Mouse (Mus musculus) large intestine, adult 2 months (tissue): ENCODE measurements at regions not wholly inside any gene's neighbourhood (a gene's known extent, or its start where the extent isn't known, plus 50 kb on each side); places are given as distances from the start of the nearest gene placed in this dataset.

Experiments used
- DNase-seq: peaks from one replicate; pipeline ENCODE4 v3.0.0-alpha.2; 2012; ENCODE audit warnings: low read depth, low spot score
- WGBS: fragments of 180-500 bp; shearing (Covaris S2); methylation state at CpG from one replicate; pipeline ENCODE4 v1.1.7; 2018; 5-methylcytosine and 5-hydroxymethylcytosine counted together

DNA sequence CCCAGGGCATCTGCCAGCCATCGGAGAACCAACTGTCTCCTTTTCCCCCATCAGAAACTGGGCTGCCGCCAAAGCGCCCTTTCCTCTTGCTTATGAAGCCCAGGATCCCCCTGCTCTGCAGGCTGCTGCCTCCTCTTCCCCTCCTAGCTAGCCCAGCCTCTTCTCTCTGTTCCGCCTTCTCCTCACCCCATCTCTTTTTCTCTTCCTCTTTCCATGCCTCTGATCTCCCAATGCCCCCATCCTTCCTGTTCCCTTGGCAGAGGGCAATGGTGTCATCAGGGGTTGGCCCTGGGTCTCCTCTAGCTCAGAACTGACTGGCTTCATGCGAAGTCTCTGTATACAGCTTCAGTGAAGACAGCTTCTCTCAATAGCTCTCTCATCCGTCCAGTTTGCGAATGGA lies 87.4 kb upstream of the Rbpj start:
- no peak for DNase-seq
- 88% methylated on average over 7 of the region's 7 CpGs for WGBS

DNA sequence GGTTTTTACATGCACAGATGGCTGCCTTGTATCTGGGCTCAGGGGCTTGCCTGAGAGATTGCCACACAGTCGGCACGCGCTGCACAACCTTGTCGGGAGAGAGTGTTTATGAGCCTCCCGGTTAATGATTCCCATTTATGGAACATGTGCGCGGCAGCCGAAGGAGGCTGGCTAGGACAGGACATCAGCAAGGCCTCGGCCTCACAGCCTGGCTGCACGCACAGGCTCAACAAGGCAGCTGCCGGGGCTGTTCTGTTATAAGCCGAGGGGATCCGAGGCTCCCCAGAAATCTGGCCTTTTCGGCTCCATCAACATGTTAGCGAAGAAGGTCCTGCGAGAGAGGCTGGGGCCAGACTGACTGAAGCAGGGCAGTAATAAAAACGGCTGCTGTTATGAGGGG lies 86.3 kb upstream of the Rbpj start:
- peak; percentile 68 for DNase-seq
- 7% methylated on average over 17 of the region's 17 CpGs for WGBS

DNA sequence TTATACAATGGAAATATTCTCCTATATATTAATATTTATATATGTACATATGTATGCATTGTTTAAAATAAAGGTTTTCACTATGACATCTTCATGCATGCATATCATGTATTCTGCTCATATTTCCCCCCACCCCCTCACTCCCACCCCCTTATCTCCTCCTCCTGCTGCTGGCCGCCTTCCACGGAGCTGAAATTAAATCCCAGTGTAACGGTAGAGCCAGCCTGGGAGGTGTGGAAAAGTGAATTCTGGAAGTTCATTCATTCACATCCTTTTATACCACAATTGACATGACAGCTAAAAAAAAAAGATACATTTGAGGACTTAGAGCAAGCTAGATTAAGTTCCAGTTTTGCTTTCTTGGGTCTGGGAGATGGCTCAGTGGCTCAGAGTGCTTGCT lies 85.7 kb upstream of the Rbpj start:
- no peak for DNase-seq
- WGBS, result 54% methylated on average over 3 of the region's 3 CpGs

DNA sequence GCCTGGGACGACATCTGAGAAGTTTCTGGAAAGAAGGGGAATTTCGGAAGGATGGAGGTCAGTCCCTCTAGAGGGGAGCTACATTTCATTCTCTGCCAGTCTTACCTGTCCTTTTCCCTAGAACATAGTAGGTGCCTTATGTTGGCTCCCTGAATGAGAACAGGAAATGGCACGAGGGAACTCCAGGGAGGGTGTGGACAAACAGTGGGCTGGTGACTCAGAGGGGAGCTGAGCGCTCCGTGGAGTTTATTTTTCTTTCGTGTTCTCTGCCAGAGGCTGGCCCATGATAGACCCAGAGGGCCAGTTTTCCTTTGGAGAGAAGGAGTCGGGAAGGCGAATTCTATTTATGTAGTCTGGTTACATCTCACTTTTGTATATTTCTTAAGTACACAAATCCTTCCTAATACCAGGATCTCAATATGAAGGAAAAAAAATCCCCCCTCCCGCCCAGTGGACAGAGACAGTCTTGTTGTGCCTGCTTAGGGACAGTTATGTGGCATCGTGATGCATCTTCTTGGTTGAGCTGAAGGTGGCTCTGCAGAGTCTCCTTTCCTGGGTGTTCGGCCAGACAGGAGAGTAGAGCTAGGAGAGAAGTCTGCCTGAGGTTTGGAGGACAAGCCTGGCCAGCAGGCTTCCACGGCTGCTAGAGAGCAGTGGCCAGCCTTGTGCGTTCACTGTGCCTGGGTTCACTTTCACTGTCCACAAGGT lies 84.3 kb upstream of the Rbpj start:
- WGBS, result 37% methylated on average over 13 of the region's 13 CpGs
- DNase-seq, result no peak

DNA sequence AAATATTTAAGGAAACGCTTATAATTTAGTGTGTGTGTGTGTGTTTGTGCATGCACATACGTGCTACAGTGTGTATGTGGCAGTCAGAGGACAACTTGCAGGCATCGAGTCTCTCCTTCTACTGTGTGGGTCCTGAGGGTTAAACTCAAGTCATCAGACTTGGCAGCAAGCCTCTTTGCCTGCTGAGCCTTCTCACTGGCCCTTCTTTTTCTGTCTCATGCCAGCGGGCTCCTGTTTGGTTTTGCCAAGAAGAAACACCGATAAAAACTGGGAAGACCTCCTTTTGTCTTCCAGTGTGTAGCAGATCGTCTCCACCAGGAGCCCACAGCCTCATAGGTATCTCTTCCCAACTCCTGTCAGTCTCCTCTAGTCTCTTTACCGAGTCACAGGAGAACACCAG lies 81.9 kb upstream of the Rbpj start:
- WGBS, result 81% methylated on average over 7 of the region's 7 CpGs
- DNase-seq, result no peak

GRCm38 (mm10) chr5:53385513-53386148 lies 80.3 kb upstream of the Rbpj start:
- no peak for DNase-seq
- WGBS, result 77% methylated on average over 3 of the region's 3 CpGs

- DNase-seq, result no peak
- WGBS, result 88% methylated on average over 2 of the region's 2 CpGs
Measured at GRCm38 (mm10) chr5:53393571-53393970, 72.4 kb upstream of the Rbpj start.

DNA sequence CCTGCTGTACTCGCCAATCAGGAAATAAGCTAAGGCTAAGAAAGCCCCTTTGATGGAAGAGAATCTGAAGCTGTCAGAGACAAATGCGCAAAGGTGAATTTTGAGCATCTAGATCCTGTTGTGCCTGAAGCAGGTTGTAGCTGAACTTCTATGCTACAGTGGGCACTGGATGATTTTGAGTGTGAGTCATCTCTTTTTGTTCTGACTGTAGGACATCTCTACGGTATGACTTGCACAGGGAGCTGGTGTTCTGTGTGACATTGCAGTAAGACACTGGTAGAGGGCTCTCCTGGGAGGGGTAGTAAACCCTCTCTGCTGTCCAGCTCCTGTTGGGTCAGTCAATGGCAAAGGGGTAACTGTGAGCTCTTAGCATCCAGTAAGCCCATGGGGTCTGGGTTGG lies 71.4 kb upstream of the Rbpj start:
- 91% methylated on average over 3 of the region's 3 CpGs for WGBS
- DNase-seq, result no peak

GRCm38 (mm10) chr5:53398428-53399058 lies 67.4 kb upstream of the Rbpj start:
- WGBS, result 84% methylated on average over 8 of the region's 8 CpGs
- no peak for DNase-seq

DNA sequence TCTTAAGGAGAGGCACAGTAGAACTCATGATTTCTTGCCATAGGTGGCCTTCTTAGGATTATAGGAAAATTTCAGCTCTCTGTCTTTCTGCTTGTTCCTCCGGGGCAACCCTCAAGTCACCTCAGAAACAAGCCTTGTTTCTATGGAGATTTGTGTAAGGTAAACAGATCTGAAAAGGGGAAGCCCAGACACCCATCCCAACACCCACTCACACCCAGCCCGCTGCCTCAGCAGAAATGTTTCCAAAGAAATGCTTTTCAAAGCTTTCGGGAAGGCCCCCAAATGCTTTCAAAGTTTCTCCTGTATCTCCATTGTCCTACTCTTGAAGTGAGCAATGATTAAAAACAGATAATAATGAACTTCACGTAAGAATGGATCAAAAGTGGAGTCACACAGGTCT lies 64.9 kb upstream of the Rbpj start:
- DNase-seq, result no peak
- 58% methylated on average over 4 of the region's 4 CpGs for WGBS

- no peak for DNase-seq
- WGBS, result 82% methylated on average over 4 of the region's 4 CpGs
Measured at GRCm38 (mm10) chr5:53402022-53402421, 63.9 kb upstream of the Rbpj start.

GRCm38 (mm10) chr5:53402619-53403151 lies 63.3 kb upstream of the Rbpj start:
- 70% methylated on average over 9 of the region's 9 CpGs for WGBS
- no peak for DNase-seq

DNA sequence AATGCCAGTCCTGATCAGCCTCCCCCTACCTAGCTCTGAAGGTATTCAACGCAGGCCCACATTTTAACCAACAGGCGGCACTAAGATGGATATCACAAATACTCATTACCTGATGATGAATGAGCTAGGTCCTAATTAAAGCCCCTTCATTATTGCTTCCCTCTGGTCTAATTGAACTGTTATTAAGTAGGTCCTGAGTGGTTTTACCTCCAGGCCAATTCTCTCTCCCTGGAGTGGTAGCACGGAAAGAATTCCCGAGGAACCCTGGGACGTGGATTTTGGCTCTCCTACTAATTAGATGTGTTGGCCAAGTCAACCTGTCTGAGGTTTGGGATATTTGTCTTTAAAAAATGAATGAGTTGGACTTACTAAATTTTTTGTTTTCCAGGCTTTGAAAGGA lies 60.0 kb upstream of the Rbpj start:
- WGBS, result 88% methylated on average over 5 of the region's 5 CpGs
- DNase-seq, result no peak

GRCm38 (mm10) chr5:53407646-53408045 lies 58.3 kb upstream of the Rbpj start:
- 79% methylated on average over 2 of the region's 2 CpGs for WGBS
- DNase-seq, result no peak

DNA sequence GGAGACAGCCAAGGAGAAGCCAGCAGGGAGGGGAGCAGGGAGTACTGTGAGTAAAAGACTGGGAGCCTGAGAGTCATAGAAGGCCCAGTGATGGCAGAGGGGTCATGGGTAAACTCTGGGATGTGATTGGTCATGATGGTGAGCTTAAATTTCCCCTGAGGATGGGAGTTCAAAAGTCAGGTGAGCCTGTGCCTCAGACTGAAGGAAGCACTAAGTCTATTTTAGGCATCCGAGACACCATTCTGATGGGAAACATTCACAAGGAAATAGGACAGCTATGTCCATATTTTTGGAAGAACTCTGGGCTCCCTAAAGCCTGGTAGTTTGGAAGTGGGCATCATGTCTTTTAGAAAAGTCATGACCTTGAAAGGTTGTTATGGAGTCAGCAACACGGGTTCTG lies 57.7 kb upstream of the Rbpj start:
- DNase-seq, result no peak
- WGBS, result 80% methylated on average over 2 of the region's 2 CpGs

- DNase-seq, result no peak
- 72% methylated on average over 3 of the region's 3 CpGs for WGBS
Measured at GRCm38 (mm10) chr5:53409740-53410139, 56.2 kb upstream of the Rbpj start.

DNA sequence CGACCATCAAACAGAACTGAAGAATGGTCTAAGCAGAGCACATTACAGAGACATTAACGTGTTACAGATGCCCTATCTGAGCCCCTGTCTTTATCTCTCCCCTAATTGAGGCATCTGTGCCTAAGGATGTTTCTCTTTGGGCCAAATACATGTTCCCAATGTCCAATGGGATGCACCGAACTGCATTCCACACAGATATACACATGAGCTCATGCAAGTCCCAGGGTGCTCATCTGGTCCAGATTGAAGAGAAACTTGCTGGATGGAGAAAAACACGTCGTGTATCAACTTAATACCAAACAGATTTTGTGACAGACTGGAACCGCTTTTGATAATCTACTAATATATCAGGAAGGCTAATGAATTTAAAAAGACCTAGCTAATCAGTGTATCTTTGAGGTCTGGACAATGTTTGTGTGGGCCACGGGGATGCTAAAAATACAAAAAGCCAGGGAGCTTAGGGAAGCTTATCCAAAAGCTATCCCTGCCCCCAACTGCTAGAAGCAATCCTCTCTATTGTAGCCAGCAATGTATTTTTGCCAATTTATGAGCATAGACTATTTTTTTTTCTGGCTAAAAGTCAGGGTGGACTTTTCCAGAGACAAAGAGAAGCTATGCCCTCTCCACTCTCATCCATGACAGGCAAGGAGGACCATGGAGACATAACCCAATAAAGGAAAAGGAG lies 53.4 kb upstream of the Rbpj start:
- WGBS, result 60% methylated on average over 7 of the region's 7 CpGs
- DNase-seq, result no peak

DNA sequence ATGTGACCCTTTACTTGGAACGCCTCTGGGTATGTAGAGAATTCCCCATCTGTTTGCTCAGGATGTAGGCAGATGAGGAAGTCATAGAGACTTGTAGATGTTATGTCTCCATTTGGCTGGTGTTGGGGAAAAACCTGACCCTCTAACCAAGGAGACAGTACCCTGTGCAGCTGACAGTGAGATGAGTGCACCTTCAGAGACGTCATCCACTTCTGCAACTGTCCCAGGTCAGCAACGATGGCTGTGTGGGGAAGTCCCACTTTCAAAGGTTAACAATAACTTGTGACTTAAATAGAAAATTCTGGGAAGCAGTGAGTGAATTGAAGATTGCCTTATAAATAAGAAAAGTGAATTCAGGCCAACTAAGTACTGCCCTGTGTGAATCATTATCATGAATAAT lies 52.3 kb upstream of the Rbpj start:
- DNase-seq, result no peak
- 54% methylated on average over 3 of the region's 3 CpGs for WGBS

- WGBS, result 80% methylated on average over 2 of the region's 2 CpGs
- no peak for DNase-seq
Measured at GRCm38 (mm10) chr5:53415472-53415871, 50.5 kb upstream of the Rbpj start.
